ENCODE assay signal across 16 mouse cellular contexts in genomic region chr2:16838718-16839117, GRCm38 (mm10).
"Had no signal": no experiment of that assay in that cellular context is flagged by ENCODE, and none has a peak within 500 bp of the region (broad histone marks: within the 10 kb centered on the region; RNA-seq: fewer than 3 reads in every experiment).

No protein-coding gene starts in this region.

- H3K4me1 ChIP-seq: limb, embryonic 13.5 days; neural tube, embryonic 13.5 days had no signal

- H3K27me3 ChIP-seq: limb, embryonic 13.5 days; neural tube, embryonic 13.5 days had no signal

- H3K4me2 ChIP-seq: limb, embryonic 13.5 days; neural tube, embryonic 13.5 days had no signal

- ATAC-seq: intestine, postnatal 0 days had no signal

- H3K4me3 ChIP-seq: limb, embryonic 13.5 days; myocyte; neural tube, embryonic 13.5 days had no signal

- H3K36me3 ChIP-seq: limb, embryonic 13.5 days; neural tube, embryonic 13.5 days had no signal

- H3K27ac ChIP-seq: limb, embryonic 13.5 days; liver, embryonic 14.5 days; neural tube, embryonic 13.5 days had no signal

- H3K9me3 ChIP-seq: limb, embryonic 13.5 days; neural tube, embryonic 13.5 days had no signal

- DNase-seq: kidney, adult 8-10 months; kidney, postnatal 25 days; left cerebral cortex, postnatal 4 days; lung, adult 18-20 months; lung, postnatal 10 days; lung, postnatal 4 days; retina, postnatal 1 day; right cerebral cortex, postnatal 4 days; spleen, adult 18-20 months; thymus, adult 18-20 months; thymus, postnatal 14 days had no signal

- H3K9ac ChIP-seq: limb, embryonic 13.5 days; liver, embryonic 14.5 days; neural tube, embryonic 13.5 days had no signal
